Mouse (Mus musculus) brain, adult 2 months (tissue): Measurements from ENCODE around the gene Rasip1.
A peak's percentile ranks its signal among the peaks of the same experiment; 100 is the strongest.

Experiments
- DNase-seq: peaks from one replicate; pipeline ENCODE4 v3.0.0; 2011; ENCODE audit warnings: low read depth, low spot score

Rasip1 gene

DNA sequence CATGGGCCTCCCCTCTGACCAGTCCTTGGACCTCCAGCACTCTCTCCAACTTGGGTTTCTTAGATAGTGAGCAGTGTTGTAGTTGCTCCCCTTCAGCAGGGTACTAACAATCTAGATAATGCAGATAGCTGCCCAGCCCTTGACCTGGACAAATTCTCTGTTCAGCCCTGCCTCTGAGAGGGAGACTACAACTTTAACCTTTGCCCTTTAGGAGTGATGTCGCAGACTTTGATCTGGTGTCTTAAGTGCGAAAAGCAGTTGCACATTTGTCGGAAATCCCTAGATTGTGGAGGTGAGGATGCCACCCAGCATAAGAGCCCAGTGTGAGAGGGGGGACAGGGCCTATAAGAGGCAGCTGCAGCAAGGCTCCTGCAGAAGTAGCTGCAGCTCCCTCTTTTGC, 2.6 kb upstream of the Rasip1 start:
- no peak for DNase-seq

DNA sequence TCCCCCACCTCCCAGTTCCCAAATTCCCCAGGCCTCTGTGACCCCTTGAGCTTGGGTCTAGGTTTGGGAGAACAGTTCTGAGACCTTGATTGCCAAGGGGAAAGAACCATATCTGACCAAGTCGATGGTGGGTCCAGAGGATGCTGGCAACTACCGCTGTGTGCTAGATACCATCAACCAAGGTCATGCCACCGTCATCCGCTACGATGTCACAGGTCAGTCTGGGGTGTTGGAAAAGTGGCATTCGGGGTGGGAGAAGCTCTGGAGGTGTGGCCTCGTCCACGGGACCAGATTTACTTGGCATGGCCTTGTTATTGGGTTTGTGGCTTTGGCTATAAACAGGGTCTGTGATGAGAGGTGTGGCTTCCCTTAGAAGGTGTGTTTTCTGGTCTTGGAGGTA, 1.8 kb upstream of the Rasip1 start:
- DNase-seq = no peak

DNA sequence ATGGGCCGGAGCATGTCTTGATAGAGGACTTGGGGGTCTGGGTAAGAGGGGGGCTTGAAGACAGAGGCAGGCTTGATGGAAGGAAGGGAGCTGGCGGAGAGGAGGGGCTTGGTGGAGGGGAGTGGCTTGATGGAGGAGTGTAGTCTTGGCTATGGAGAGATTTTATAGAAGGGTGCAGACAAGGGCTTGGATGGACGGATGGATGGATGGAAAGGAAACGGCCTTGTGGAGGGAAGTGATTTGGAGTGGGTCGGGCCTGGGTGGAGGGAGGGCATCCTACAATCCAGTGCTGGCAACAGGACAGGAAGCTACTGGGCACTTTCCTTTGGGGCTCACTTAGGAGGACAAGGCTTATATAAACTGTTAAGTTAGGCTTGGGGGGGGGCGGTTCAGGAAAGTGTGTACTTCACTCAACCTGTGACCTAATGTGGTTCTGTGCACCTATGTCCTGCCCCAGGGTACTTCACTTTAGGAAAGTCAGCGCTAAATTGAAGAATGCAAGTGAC, 664 bp upstream of the Rasip1 start:
- no peak for DNase-seq

DNA sequence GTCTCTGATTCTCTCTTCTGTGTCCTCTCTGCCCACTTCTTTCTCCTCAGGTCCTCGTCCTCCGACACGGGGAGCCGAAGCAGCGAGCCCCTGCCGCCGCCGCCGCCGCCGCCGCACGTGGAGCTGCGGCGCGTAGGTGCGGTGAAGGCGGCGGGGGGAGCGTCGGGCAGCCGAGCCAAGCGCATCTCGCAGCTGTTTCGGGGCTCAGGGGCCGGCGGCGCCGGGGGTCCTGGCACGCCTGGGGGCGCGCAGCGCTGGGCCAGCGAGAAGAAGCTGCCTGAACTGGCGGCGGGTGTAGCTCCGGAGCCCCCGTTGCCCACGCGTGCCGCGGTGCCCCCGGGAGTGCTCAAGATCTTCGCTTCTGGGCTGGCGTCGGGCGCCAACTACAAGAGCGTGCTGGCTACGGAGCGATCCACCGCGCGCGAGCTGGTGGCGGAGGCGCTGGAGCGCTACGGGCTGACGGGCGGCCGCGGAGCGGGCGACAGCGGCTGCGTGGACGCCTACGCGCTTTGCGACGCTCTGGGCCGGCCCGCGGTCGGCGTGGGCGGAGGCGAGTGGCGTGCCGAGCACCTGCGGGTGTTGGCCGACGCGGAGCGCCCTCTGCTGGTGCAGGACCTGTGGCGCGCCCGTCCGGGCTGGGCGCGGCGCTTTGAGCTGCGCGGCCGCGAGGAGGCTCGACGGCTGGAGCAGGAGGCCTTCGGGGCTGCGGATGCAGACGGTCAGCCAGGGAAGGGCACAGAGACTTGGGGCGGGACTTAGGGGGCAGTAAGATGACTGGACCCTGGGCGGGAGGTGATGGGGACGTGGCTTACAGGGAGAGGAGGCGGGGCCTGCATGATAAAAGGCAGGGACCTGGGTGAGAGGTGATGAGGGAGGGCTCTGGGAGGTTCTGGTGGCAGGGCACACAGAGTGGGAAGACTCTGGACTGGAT, 1.3 kb downstream of the Rasip1 start:
- DNase-seq = peak; percentile 97

DNA sequence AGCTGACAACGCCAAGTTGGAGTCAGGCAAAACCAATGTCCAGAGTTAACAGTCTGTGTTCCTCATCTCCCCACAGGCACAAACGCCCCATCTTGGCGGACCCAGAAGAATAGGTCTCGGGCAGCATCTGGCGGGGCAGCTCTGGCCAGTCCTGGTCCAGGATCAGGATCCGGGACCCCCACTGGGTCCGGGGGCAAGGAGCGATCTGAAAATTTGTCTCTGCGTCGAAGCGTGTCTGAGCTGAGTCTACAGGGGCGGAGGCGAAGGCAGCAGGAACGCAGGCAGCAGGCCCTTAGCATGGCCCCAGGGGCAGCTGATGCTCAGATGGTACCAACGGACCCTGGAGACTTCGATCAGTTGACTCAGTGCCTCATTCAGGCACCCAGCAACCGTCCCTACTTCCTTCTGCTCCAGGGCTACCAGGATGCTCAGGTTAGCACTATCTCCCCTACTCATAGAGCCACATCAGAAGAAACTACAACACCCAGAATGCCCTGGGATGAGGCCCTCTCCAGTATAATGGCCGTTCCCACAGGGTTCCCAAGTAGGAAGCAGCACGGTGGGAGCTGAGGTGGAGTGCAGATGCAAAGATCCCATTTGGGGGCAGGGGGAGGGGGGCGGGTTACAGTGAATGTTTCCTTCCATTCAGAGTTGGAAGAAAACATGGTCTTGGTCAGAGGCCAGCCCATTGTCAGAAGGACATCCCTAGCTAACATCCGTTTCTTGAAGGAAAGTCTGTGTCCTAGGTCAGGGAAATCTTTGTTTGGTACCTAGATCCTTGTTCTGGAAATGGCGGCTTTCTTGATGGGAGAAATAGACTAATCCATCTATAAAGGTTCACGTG, 3.0 kb downstream of the Rasip1 start:
- DNase-seq = no peak

DNA sequence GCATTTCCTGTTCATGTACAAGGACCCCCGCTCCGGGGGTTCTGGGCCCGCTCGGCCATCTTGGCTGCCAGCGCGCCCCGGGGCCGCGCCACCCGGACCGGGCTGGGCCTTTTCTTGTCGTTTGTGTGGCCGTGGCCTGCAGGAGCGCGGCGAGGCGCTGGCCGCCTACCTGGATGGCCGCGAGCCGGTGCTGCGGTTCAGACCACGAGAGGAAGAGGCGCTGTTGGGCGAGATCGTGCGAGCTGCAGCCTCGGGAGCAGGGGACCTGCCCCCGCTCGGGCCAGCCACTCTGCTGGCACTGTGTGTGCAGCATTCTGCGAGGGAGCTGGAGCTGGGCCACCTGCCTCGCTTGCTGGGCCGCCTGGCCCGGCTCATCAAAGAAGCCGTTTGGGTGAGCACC, 5.2 kb downstream of the Rasip1 start:
- DNase-seq = peak; percentile 82

DNA sequence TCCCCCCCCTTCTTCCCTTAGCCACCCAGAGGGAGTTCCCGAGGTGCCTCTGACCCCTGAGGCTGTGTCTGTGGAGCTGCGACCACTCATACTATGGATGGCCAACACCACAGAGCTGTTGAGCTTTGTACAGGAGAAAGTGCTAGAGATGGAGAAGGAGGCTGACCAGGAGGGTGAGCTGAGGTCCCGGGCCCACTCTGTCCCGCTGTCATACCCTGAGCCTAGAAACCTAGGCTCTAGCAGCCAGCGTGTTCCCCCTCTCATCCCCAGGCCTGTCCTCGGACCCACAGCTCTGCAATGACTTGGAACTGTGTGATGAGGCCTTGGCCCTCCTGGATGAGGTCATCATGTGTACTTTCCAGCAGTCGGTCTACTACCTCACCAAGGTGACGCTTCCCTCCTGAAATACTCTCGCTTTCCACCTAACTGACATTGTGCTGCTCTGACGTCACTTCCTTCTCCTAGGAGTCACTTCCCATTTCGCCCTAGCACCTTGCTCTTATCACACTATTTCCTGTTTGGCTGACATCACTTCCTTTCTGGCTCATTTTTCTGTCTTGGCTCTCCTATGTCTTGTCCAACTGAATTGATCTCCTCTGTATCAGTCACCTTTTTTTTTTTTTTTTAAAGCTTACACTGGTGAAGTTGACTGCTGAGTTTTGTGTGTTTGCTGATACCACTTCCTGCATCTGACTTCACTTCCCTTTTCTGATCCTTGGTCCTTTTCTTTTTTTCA, 7.8 kb downstream of the Rasip1 start:
- no peak for DNase-seq

DNA sequence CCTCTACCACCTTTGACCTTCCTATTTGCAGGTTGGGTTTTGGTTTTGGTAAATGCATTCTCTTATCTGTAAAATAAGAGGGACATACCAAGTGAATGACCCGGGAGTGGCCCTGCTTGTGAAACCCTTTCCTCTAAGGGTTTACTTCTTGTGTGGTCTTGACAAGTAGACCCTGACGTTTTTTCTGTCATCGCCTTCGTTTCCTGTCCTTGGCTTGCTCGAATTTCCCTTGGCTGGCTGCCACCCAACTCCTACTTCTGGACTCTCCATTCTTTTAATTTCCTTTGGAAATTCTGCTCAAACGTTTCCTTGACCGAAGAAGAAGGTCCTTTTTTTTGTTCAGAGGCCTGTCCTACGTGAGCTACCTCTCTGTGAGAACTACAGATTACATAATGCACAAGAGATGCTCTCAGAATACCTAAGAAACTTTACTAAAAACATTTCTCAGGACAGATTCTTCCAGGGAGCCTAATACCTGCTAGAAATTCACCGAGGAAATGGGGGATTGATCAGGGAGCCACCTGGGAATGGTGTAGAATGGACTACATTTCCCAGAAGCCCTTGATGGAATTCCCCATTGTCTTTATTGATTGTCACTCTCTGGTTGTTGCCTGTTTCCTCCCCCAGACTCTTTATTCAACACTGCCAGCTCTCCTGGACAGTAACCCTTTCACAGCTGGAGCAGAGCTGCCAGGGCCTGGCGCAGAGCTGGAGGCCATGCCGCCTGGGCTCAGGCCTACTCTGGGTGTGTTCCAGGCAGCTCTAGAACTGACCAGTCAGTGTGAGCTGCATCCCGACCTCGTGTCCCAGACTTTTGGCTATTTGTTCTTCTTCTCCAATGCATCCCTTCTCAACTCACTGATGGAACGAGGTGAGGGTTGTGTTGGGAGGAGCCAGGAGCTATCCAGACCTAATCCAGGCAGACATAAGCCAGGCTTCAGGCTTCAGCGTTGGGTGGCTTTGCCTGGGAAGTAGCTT, 8.7 kb downstream of the Rasip1 start:
- DNase-seq = no peak

DNA sequence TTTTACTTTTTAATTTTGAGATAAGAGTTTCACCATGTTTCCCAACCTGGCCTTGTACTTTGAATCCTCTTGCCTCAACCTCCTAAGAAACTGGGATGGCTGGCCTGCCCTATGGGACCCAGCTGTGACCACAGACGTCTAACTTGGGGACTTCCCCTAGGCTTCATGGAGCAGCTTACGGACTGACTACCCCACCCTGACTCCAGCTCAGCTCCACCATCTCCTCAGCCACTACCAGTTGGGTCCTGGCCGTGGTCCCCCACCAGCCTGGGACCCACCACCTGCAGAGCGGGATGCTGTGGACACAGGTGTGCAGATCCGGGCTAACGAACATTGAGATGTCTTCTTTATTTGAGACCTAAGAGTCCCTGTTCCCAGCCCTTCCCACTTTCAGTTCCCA, 10.4 kb downstream of the Rasip1 start:
- no peak for DNase-seq

DNA sequence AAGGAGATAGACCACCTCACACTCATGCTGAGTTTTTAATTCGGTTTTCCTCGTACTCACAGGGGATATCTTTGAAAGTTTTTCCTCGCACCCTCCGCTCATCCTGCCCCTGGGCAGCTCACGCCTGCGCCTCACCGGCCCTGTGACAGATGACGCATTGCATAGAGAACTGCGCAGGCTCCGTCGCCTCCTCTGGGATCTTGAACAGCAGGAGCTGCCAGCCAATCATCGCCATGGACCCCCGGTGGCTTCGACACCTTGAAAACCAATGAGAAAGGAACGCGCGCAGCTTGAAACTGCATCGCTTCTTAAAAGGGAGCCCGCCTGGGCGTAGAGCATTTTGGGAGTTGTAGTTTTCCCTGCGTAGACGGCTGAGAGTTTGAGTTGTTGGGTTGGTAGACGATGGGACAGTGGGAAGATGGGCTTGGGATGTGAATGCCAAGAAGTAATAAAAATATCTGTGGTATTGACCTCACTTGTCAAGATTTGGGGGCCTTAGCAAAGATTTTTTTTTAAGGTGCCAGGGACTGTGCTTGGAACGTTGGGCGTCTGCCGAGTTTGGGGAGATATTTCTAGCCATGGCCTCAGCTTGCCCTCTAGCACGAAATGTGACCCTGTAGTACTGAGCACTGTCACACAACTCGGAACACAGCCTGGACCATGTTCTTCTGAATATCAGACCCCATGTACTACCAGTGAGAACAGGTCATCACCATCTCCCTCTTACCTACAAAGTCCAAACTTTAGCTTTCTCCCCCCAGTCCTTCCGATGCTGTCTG, 11.5 kb downstream of the Rasip1 start:
- DNase-seq = peak; percentile 100

DNA sequence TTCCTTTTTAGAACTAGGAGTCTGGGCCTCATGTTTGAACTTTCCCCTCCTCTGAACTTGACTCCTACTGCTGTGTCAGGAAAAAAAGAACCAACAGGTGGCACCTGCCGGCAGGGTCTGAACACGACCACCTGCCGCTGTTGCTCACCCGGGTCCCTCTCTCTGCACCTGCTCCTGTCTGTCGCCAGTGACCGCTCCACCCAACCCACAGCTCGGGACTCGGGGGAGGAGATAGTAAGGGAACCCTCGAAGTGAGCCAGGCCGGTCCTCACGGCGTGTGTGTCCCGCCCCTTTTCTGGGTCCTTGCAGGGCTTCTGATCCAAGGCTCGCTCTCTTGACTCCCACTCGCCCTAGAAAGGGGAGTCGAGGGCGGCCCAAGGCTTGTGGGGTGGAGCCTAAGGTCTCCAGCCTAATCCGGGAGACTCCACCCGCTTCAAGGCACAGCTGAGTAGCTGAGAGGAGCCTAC, 12.3 kb downstream of the Rasip1 start, which contains the start of gene Mamstr:
Gene Mamstr, plus strand, starts transcription at position 417 of the 467 bp plus-strand sequence.
- no peak for DNase-seq

DNA sequence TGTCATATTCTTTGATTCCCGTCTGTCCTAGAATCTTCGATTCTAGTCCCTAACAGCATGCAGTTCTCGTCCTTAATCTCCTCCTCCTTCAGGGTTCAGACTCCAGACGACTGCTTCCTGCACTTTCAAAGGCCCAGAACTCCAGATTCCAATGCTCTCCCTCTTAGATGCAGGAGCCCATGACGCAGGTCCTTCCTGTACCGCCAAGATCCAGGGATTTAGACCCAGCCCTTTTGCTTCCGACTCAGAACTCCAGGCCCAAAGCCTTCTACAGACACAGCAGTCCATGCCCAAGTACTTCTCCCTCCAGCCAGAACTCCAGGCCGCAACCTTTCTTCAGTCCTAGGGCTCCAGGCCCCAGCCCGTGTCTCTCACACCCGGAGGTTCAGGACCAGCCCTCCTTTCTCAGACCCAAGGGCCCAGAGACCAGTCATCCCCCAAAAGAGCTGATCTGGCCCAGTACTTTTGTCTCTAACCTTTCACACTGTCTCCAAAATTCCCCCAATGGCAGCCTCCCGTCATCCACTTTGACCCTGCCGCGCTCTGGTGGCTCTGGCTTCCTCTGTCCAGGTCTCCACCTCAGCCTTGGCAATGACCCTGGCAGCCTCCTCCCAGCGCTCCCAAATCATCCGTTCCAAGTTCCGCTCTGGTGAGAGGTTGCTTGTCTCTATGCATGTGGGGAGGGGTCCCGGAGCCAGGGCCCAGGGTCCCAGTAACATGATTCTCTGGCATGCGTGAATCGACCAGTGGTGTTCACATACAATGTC, 13.1 kb downstream of the Rasip1 start:
- no peak for DNase-seq

DNA sequence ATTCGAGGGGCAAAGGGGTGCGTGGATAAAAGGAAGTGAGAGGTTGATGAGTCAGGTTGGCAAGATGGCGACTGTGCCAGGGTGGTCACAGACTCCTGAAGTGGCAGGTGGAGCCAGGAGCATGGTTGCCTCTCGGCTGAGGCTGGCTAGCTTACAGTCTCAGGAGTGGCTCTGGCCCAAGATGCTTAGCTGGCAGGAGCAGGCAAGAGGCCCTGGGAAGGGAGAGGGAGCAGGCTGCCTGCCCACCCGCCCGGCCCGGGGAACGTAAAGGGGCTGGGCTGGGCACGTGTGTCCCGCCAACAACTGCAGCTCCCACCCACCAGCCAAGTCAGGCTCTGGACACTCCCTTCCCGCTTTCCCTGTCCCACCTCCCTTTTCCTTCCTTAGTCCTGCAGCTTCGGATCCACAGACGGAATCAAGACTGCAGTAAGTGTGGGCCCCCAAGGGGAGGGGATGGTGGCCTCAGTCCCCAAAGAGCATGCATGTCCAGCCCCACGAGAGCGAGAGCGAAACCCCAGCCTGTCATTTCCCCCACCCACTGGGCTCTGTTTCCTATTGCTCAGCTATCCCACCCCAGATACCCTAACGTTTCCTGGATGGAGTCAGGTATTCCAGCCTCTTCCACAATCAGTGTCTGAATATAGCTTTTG, 14.2 kb downstream of the Rasip1 start:
- DNase-seq = peak; percentile 69

DNA sequence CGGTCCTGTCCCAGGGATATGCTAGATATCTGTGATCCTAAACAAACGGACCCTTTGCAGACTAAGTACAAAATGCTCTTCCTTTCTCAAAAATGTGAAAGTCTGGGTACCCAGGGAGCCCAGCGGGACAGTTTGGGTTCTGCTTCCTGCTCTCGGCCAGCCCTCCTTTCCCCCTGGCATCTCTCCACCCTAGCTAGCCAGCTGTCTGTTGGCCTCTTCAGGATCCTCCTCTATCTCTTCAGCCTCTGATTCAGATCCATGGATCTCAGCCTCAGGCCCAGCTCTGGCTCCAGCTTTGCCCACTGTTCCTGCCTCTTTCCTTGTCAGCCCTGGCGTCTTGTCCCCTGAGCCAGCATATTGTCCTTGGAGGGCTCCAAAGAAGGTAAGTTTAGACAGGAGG, 14.8 kb downstream of the Rasip1 start:
- DNase-seq = peak; percentile 55

DNA sequence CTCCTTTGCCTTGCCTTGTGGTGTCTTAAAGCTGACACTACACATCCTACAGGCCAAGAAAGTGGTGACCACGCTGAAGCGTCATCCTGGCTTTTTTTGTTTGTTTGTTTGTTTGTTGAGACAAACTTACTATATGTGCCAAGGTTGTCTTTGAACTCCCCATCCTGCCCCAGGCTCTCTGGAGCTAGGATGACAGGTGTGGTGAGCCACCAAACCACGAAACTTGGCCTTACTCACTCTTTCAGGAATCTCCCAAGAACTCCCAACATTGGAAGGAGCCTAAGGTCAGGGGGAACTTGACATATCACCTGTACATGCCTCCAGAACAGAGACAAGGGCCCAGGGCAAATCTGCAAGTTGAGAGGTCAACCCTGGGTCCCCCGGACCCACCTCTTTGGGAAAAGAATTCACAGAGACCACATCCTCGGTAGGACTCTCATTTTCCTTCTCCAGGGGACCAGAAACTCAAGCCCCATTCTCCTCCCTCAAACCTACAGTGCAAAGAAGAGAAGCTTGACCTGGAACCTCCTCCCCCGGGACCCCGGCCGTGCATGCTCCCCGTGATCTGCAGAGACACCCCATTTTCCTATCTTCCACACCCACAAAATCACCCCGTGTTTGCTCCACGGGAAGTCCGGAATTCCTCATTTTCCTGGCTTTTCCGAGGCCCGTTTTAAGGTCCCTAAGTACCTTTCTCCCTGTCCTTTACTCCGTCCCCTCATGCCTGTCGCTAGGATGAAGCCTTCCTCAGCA, 15.4 kb downstream of the Rasip1 start:
- no peak for DNase-seq

DNA sequence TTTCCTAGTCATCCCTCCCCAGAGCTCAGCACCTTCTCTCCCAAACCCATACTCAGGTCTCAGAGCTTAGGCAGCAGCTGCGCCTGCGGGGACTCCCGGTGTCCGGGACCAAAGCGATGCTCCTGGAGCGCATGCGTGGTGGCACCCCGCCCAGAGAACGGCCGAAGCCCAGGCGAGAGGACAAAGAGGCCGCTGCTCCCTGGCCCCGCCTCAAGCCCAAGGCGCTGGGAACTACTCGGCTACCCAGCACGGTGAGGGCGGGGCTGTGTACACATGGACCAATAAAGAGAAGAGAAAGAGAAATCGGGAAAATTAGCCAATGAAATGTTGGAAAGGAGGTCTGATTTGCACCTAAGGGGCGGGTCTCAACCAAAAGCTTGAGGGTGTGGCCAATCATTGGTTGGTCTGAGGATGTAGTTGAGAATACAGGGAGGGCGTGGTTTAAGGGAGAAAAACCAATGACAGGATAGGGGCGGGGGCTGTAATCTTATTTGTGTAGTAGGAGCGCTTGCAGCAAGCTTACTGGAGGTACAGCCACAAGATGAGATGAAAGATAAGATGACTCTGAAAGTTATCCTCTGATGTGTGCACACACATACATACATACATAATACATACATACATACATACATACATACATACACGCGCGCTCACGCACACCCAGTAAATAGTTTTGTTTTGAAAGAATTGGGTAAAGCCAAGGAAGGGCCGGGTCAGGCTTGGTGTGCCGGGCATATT, 16.3 kb downstream of the Rasip1 start:
- peak; percentile 99 for DNase-seq

DNA sequence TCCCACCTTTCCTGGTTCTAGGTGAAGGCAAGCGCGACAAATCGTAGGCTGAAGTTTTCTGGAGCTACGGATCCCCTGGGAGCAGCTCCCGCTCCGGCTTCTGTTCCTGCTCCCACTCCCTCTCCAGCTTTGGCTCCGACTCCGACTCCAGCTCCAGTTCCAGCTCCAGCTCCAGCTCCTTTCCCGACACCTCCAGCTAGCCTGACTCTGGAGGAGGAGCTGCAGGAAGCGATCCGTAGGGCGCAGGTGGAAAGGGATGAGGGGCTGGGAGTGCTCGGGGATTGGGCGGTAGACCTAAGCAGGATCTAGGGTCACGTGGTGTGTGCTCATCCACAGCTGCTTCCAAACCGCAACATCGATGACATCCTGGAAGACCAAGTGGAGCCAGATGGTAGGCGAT, 16.9 kb downstream of the Rasip1 start:
- peak; percentile 96 for DNase-seq
